Mouse (Mus musculus) natural killer cell, adult 2 months (primary cell): Measurements from ENCODE around the gene Bcl2l1.

Source experiments
- DNase-seq, 2 experiments: peaks; one replicate each; pipeline ENCODE4 v3.0.0; 2022; ENCODE audit warnings: low spot score in 2 of 2

Gene Bcl2l1

DNA sequence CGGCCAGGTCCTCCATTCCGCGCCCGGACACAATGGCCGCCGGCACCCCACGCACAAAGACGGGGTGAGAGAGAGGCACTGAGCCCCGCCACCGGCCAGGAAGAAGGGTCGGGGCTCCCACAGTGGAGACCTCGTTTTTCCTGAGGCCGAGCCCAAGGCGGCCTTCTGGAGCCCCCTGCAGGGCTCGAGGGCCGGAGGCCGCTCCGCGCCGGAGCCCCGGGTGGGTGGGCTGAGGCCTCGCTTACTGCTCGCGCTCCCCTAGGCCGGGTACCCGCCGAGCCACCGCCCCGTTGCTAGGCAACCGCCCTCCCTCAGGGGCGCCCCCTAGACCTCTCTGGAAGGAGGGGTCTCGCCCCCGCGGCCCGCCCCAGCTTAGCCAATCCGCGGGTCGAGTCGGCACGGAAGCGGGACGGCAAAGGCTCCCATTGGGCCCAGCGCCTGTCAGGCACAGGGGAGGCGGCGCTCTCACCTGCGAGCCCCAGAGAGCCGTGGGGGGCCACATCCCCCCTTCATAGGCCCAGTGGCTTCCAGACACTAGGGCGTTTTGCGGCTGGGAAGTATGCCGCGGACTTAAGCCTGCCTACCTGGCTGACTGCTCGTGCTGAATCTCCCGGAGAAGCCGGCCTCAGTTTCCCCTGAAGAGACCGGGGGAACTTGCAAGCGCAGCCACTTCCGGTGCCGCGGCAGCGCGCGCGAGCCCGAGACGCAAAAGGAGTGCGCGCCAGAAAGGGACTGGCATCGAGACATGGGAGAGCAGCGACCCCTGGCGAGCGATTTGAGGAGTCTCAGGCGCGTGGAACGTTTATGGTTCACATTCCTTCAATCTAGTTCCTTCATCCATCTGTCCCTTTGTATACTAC lies at the start of gene Bcl2l1:
TSS of gene Bcl2l1 (minus strand) at position 710 of the 860 bp plus-strand sequence.
- DNase-seq, result peak; percentile 97

DNA sequence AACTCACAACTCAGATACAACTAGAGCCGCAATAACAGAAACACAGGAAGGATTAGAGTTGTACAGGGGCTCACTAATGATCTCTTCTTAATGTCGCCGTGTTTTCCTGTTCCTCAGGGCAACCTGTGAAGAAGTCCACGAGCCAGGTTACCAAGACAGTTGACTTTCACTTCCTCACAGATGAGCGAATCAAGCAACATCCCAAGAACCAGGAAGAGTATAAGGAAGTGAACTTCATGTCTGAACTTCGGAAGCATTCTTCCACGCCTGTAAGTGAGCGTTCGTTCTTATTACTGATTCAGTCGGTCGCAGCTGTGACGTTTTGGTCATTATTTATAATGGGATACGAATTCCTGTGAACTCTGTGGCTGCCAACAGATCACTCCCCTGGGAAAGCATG lies 49.4 kb upstream of the Bcl2l1 start:
- no peak for DNase-seq

DNA sequence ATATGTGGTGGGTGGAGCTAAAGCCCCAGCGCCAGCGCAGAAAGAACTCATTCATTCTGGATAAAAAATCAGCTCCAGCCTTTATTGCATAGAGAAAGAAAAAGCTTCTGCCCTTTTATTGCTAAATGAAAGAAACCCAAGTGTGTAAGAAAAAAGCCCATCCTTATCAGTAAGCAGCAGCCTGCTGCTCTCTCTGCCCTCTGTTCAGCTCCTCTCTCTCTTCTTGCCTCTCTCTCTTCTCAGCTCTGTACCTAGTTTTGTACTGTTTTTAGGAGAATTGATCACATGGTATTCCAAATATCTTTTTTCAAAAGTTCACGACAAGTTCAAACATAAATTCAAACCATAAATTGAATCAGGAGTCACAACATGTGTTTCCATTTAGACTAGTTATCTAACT lies 46.7 kb upstream of the Bcl2l1 start:
- DNase-seq, result no peak

DNA sequence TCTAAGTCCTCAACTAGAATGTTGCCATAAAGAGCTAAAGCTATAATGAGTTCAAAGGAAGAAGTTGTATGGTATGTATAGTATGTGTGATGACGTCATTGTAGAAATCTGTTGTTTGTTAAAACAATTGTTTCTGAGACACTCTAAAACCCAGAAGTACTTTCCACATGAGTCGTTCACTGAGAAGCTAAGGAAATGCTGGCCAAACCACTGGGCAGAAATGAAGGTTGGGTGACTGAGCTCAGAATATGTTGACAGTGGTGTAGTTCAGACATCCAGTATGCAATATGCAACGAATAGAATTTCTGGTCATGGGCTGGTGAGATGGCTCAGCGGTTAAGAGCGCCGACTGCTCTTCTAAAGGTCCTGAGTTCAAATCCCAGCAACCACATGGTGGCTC lies 31.8 kb upstream of the Bcl2l1 start:
- DNase-seq, result no peak

DNA sequence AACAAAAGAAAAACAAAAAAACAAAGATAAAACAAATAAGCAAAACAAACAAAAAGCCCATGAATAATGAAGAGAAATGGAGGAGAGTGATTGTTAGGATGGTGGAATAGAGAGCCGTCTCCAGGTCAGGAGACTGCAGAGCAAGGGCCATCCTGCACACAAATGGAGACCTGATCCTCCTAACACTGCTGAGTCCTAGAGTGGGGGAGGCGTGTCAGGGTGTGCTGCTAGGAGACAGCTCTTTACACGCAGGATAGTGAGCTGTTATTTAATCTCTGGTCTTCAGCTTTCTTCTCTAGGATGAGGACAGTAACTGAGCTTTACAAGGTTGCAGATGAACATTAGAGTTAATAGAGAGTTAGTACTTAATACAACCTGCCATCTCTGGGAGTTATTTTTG lies 31.1 kb upstream of the Bcl2l1 start:
- no peak for DNase-seq

DNA sequence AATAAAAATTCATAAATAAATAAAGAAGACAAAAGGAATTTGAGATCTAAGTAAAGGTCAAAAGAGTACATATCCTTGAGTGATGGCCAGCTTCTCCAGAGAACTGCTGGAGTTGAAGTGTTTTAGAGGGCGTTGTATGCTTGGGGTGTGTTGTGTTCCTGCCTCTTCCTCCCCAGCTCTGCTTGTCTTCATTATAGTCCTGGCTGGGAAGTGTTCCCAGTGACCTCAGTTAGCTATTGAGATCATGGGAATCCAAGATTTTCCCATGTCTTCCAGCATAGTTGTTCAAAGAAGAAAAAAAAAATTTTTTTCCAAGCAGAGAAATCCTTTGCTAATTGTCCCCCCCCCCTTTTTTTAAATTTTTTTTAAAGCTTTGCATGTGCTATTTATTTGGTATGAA lies 30.4 kb upstream of the Bcl2l1 start:
- DNase-seq, result no peak

DNA sequence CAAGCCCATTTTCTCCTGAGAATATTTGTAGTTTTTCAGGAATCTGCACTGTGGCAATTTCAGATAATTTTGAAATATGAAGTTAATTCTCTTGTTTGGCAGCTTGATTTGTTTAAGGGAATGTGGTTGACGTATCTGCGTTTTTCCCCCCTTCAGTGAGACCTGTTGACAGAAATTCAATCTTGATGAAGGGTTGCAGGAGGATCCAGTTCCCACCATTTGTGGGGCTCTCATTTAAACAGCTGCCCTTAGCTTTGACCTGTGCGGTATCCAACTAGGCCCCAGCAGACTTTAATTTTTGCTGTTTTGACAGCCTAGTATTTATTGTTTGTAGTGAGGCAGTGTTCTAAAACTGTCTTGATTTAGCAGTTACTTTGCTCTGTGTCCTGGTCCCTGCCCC lies 28.0 kb upstream of the Bcl2l1 start:
- DNase-seq, result no peak

DNA sequence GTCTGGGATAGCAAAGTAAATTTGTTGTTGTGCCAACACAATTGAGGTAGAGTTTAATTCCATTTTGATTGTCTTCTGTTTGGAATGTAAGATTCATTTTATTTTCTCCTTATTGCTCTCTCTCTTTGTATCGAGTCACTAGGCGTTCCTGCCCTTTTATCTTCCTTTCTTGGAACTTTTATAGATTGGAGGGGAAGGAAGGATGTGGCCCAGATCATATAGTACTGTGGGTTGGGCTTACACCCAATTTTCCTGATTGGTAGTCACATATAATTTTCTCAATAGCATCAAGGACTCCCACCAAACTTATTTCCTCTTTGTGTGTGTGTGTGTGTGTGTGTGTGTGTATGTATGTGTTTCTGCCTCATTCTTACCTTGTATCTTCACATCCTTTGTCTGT lies 16.9 kb upstream of the Bcl2l1 start:
- DNase-seq, result no peak

DNA sequence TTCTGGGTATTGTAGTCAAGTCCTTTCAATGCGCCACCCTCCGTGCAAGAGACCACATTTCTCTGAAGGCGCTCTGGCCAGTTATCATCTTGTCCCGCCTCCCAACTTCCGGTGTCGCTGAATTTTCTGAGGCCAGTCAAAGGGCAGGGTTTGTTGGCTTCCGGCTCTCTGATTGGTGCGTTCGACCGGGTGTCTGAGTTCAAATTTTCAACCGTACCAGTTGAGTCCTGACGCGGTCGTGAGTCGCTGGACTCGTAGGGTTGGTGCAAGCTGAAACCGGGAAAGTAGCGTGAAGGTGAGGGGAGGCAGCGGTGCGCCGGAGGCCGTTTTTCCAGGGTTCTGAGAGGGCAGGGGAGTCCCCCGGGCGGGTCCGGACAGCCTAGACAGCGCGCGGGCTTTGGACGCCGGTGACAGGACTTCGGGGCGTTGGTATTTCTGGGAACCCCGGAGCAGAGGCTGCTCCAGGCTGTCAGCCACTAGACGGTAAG lies 16.3 kb upstream of the Bcl2l1 start, which contains the start of gene Tpx2:
TSS of gene Tpx2 (plus strand) at position 150 of the 488 bp plus-strand sequence.
- peak; percentile 95 for DNase-seq

DNA sequence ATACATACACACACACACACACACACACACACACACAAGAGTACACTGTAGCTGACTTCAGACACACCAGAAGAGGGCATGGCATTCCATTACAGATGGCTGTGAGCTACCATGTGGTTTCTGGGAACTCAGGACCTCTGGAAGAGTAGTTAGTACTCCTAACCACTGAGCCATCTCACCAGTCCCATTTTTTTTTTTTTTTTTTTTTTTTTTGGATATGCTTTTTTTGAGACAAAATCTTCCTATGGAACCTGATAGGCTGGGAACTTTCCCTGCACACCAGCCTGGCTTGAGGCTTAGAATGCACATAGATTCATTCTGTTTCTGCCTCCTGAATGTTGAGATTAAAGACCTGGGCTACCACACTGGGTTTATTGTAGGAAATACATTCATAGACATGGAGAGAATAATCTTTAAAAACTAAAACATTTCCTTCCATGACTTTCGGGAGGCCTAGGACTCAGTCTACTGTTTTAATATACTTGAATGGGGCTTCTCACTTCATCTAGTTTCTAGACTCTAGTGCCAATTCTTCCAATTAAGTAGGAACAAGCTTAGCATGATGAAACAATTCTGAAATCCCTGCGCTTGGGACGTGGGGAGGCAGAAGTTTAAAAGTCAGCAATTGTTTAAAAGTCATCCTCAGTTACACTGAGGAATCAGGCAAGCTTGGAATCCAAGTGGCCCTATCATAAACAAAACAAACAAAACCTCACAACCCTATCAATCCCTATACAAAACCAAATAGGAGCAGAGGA lies 15.7 kb upstream of the Bcl2l1 start:
- no peak for DNase-seq

DNA sequence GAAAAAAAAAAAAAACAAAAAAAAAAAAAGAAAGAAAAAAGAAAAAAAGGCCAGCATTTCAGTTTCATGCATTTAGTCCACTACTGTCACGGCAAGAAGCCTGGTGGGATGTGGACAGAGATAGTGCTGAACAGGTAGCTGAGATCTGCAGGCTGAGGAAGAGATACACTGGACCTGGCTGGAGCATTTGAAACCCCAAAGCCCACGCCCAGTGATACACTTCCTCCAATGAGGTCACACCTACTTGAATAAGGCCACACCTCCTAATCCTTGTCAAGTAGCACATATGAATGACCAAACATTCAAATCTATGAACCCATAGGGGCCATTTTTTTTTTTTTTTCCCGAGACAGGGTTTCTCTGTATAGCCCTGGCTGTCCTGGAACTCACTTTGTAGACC lies 11.2 kb upstream of the Bcl2l1 start:
- DNase-seq, result no peak

DNA sequence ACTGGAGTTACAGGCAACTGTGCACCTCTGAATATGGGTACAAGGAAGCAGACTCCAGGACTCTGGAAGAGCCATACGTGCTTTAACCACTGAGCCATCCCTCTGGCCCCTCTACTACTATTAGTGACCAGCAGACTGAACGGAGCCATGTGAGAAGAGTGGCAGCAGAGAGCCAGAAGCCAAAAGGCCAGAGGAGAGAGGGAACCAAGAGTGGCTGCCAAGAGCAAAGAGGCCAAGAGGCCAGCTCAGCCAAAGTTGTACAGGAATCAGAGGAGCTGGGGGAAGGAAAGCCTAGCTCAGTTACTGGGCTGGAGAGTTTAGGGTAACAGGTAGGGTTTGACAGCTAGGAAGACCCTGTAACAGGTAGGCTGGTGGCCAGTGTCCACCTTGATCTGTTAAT lies 7.7 kb upstream of the Bcl2l1 start:
- no peak for DNase-seq

DNA sequence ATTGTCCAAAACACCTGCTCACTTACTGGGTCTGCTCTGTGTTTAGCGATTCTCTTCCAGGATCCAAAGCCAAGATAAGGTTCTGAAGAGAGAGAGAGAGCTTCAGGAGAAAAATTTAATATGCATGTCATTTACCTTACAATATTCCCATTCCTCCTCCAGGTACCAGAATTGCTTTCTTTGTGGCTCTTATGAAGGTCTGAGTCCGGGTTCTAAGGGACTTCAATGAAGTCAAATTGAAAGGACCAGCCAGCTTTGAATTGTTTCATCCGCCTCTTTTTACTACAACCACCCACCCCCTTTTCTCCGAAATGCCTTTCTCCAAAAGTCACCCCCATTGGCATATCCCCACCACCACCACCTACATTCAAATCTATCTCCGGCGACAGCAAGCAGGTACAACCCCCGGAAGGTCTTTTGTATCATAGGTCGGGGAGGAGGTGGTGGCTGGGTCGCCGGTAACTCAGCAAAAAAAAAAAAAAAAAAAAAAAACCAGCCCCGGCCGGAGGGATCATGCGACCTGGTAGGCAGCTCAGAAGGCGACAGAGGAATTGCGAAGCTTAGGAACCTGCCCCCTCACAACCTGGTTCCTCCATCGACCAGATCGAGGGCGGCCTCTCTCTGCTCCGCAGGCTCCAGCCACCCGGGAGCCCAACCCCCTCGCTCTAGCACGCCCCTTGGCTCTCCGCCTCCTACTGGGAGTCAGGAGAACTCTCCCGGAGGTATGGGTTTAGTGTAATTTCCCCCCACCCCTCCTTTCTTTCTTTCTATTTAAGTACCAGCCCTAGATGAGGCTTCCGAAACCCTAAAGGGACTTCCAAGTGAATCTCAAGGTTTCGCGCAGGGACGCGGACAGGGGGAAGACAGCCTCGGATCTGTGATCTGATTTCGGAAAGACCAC lies 1.3 kb downstream of the Bcl2l1 start:
- DNase-seq, result peak; percentile 65 to 73

DNA sequence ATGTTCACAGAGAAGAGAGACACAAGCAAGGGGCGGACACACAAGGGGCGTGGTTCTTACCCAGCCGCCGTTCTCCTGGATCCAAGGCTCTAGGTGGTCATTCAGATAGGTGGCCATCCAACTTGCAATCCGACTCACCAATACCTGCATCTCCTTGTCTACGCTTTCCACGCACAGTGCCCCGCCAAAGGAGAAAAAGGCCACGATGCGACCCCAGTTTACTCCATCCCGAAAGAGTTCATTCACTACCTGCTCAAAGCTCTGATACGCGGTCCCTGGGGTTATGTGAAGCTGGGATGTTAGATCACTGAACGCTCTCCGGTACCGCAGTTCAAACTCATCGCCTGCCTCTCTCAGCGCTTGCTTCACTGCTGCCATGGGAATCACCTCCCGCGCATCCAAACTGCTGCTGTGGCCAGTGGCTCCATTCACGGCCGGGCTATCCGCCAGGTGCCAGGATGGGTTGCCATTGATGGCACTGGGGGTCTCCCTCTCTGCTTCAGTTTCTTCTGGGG lies 2.1 kb downstream of the Bcl2l1 start:
- DNase-seq, result no peak

DNA sequence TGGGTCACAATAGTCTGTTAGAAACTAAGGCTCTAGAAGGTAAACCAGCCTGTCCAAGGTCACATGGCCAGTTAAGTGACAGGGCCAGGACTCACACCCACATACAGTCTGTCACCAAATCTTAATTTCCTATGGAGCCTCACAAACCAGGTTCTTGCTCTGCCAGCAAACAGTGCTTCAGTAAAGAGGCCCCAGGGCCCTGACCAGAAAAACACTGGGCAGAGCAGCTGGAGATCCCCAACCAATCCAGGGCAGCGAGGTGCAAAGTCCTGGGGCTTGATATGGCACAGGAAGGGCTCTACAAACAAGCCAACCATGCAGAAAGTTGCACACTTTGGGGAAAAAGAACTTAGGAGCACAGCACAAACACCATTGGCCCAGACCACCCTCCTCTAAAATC lies 3.0 kb downstream of the Bcl2l1 start:
- no peak for DNase-seq

DNA sequence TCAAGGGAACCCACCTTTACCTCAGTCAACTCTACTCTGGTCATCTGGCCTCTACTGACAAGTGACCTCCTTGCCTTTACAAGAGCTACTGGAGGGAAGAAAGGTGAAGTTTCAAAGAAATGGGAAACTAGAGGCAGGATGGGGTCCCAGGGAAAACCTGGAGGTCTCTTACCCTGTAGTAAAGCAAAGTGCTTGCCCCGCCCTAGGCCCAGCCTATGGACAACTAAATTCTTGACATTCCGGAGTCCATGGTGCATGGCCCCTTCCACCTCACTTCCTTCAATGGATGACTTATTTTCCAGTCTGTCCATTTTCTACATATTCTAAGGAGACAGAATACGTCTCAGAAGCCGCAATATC lies 3.5 kb downstream of the Bcl2l1 start:
- no peak for DNase-seq

DNA sequence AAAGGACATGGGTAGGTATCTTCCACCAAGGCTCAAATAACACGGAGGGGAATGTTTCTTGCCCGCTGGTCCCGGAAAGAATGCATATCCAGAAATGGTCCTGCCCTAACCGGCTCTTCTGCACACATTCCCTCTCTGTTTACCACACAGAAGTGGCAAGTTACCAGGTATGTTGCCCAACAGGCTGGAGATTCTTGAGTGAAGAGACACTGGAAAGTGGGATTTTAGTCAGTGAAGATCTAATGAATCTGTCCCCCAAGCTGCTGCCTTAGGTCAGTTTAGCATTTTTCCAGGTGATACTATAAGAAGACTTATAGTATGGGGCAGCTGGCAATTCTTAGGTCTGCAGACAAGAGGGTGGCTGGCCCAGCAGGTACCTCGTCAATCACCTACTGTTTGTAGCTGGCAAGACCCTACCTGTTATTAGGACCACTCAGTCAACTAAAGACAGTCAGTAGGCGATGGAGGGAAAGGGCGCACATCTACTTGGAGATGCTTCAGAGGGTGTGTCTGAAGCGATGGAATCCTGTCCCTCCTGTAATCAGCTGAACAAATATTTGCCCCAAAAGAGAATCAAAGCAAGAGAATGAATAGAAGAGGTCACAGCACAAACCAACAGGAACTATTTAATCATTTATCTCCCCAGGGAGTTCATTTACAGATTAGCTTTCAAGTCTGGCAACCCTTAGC lies 4.1 kb downstream of the Bcl2l1 start:
- DNase-seq, result no peak

DNA sequence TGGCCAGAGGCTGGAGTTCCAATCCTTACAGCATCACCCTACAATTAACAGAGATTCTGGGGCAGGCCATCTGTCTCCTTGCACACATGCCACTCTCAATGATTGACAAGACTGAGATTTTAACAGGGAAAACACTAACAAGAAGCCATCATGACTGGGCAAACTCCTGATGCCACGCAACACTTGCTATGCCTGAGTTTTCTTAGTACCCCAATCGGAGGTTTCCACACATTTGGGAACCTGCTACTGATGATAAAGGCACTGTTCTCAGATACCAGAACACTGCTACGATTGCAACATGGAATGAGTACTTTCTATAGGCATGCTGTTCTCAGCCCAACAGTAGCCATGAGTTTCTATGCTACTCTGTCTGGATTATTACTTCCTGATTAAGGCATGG lies 5.0 kb downstream of the Bcl2l1 start:
- DNase-seq, result no peak

DNA sequence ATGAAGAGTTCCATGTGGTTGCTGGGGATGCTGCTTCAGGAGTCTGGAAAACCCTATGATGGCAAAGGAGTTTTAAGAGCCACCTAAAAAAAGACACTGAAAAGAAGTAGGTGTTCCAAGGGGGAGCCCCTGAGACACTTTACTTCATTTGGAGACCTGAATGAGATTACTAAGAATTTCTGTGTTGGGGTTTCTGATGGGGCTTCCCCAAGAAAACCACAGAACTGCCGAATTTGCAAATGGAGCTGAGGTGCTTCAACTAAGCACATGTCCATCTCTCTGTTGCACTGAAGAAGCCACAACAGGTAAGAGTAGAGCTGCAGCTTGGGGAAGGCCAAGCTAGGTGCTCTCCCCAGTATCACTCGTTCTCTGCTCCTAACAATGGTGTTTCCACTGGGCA lies 5.8 kb downstream of the Bcl2l1 start:
- peak; percentile 68 to 71 for DNase-seq

DNA sequence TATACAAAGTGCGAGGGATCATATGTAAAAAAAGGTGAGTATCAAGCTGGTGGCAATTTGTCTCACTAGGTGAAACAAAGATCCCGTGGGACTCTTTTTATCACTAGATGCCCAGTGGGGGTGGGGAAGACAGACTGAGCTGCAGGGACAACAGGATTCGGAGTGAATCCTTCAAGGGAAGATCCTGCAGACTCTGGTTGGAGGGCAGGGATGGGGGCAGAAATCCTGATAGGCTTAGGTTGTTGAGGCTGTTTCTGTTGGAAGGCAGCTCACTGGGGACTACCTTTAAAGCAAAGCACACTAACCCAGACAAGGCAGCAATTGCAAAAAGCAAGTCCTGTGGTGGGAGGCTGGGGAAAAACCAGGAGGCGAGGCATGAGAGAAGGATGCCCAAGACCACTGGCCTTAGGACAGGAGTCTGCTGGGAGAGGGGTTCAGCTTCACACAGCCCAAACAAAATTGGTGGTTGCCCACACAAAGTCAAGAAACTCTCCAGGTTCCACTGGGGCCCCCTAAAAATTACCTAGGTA lies 6.3 kb downstream of the Bcl2l1 start:
- DNase-seq, result no peak
